Mouse (Mus musculus): ENCODE measurements around the gene Myoz2. TPM values are rescaled to one million over a fixed set of nuclear protein-coding genes. Genes with fewer than 3 reads are reported as not detected.

Myoz2 gene
- total and polyA plus RNA-seq, 3 experiments, result not detected

GRCm38 (mm10) chr3:123061931-123062330, 27.1 kb upstream of the Myoz2 start:
- TF ChIP-seq MAX (IDR thresholded peaks at IDR 0.05; ENCODE audit: low read length), result no peak
- no peaks in the 10 kb centered on the region for H3K36me3 ChIP-seq (ENCODE audit: control insufficient read depth in 1 of 2, insufficient read depth in 2 of 2, low read length in 2 of 2)
- no peak overlapping the region for H3K9ac ChIP-seq (ENCODE audit: control insufficient read depth, low read depth, low read length, poor library complexity, severe bottlenecking)
- H3K27ac ChIP-seq (ENCODE audit: control insufficient read depth, low read depth, low read length), result no peak overlapping the region
- H3K9me3 ChIP-seq (replicated peaks; ENCODE audit: insufficient read depth, low read length), result no peaks in the 10 kb centered on the region
- no peaks in the 10 kb centered on the region for H3K4me1 ChIP-seq (ENCODE audit: control insufficient read depth in 1 of 2, insufficient read depth in 2 of 2, low read length in 2 of 2)
- no peak overlapping the region for H3K4me3 ChIP-seq (ENCODE audit: control insufficient read depth in 1 of 2, insufficient read depth in 1 of 2, low read depth in 2 of 2, low read length in 2 of 2)
- no peaks in the 10 kb centered on the region; a peak in 1 of 4 replicates for H3K27me3 ChIP-seq (ENCODE audit: control insufficient read depth in 1 of 2, insufficient read depth in 2 of 2, low read length in 2 of 2)
- no peak for DNase-seq (ENCODE audit: low read depth, low spot score)
- H3K79me2 ChIP-seq (ENCODE audit: control insufficient read depth, insufficient read depth, low read length, poor library complexity), result no peaks in the 10 kb centered on the region

- TF ChIP-seq SMC3 (IDR thresholded peaks at IDR 0.05; ENCODE audit: low read depth, low read length) (no peak), E2F4 (IDR thresholded peaks at IDR 0.05; ENCODE audit: borderline replicate concordance, low read depth, low read length) (no peak), CHD2 (IDR thresholded peaks at IDR 0.05; ENCODE audit: low read length) (no peak), BHLHE40 (IDR thresholded peaks at IDR 0.05; ENCODE audit: borderline replicate concordance, low read depth, low read length) (no peak), NRF1 (IDR thresholded peaks at IDR 0.05; ENCODE audit: insufficient read depth, low read depth, low read length, poor library complexity, severe bottlenecking) (no peak), ZC3H11A (IDR thresholded peaks at IDR 0.05; ENCODE audit: low read depth, low read length) (no peak), ZKSCAN1 (IDR thresholded peaks at IDR 0.05; ENCODE audit: low read depth, low read length) (no peak), ZNF384 (IDR thresholded peaks at IDR 0.05; ENCODE audit: low read depth, low read length) (no peak), MXI1 (IDR thresholded peaks at IDR 0.05; ENCODE audit: low read depth, low read length) (no peak), GABPA (IDR thresholded peaks at IDR 0.05; ENCODE audit: low read depth, low read length) (no peak), TAL1 (IDR thresholded peaks at IDR 0.05; ENCODE audit: low read length) (no peak), SIN3A (IDR thresholded peaks at IDR 0.05; ENCODE audit: low read length) (no peak), POLR2A (IDR thresholded peaks at IDR 0.05; ENCODE audit: control insufficient read depth in 1 of 2, insufficient read depth in 1 of 2, low read depth in 1 of 2, low read length in 2 of 2, poor library complexity in 1 of 2) (no peak), JUND (IDR thresholded peaks at IDR 0.05; ENCODE audit: low read depth, low read length) (no peak), GATA1 (IDR thresholded peaks at IDR 0.05; ENCODE audit: low read depth, low read length) (no peak), ELF1 (IDR thresholded peaks at IDR 0.05; ENCODE audit: low read depth, low read length) (no peak), MAFK (IDR thresholded peaks at IDR 0.05; ENCODE audit: borderline replicate concordance, low read depth, low read length) (no peak), MEF2A (IDR thresholded peaks at IDR 0.05; ENCODE audit: extremely low read depth, insufficient replicate concordance, low read depth, low read length, poor library complexity, severe bottlenecking) (no peak), MAZ (IDR thresholded peaks at IDR 0.05; ENCODE audit: low read depth, low read length) (no peak)
- Histone ChIP-seq H3K36me3 (ENCODE audit: control insufficient read depth in 1 of 2, insufficient read depth in 2 of 2, low read length in 2 of 2) (no peaks in the 10 kb centered on the region), H3K79me2 (ENCODE audit: control insufficient read depth, insufficient read depth, low read length, poor library complexity) (no peaks in the 10 kb centered on the region), H3K27ac (ENCODE audit: control insufficient read depth, low read depth, low read length) (no peak overlapping the region), H3K9ac (ENCODE audit: control insufficient read depth, low read depth, low read length, poor library complexity, severe bottlenecking) (no peak overlapping the region), H3K4me3 (ENCODE audit: control insufficient read depth in 1 of 2, insufficient read depth in 1 of 2, low read depth in 2 of 2, low read length in 2 of 2) (no peak overlapping the region), H3K9me3 (replicated peaks; ENCODE audit: insufficient read depth, low read length) (no peaks in the 10 kb centered on the region), H3K4me1 (ENCODE audit: control insufficient read depth in 1 of 2, insufficient read depth in 2 of 2, low read length in 2 of 2) (no peaks in the 10 kb centered on the region), H3K27me3 (ENCODE audit: control insufficient read depth in 1 of 2, insufficient read depth in 2 of 2, low read length in 2 of 2) (peaks cover 0 to 1% of the 10 kb centered on the region in 2 experiments; a peak in 1 of 4 replicates)
- DNase-seq (ENCODE audit: low read depth, low spot score), result no peak
Measured at GRCm38 (mm10) chr3:123058832-123059231, 24.0 kb upstream of the Myoz2 start.

Measured in MEL (cell line).